Mouse (Mus musculus) gastrocnemius, adult 2 months (tissue): ENCODE data around the gene Stat1. TPM values are rescaled to one million over a fixed set of nuclear protein-coding genes. Genes with fewer than 3 reads are reported as not detected.

Experiments
- DNase-seq: peaks from one replicate; pipeline ENCODE4 v3.0.0; 2022
- H3K27ac ChIP-seq: fragments of 200-600 bp; 2 replicates; pipeline ENCODE4 v1.8.1; 2022; ENCODE audit warnings: mild to moderate bottlenecking
- H3K4me3 ChIP-seq: fragments of 200-600 bp; 2 replicates; pipeline ENCODE4 v1.8.1; 2022; ENCODE audit warnings: mild to moderate bottlenecking, moderate library complexity
- CTCF ChIP-seq: fragments of 200-600 bp; IDR thresholded peaks from 2 replicates; pipeline ENCODE4 v1.8.1; 2022; ENCODE audit warnings: antibody characterized with exemption, mild to moderate bottlenecking, moderate library complexity
- intact Hi-C: fragments of 180-260 bp; cut with DNase I; formaldehyde crosslinking; loops from one replicate; pipeline ENCODE4 v1.15.1; 2025
- total RNA-seq, 2 experiments: library from RNA; stranded (reverse); gene quantifications; 2 replicates each; pipeline ENCODE4 v1.2.3; 2021

The Stat1 gene
- total RNA-seq, 2 experiments from 2014 or later = 9.2 to 16.4 TPM

DNA sequence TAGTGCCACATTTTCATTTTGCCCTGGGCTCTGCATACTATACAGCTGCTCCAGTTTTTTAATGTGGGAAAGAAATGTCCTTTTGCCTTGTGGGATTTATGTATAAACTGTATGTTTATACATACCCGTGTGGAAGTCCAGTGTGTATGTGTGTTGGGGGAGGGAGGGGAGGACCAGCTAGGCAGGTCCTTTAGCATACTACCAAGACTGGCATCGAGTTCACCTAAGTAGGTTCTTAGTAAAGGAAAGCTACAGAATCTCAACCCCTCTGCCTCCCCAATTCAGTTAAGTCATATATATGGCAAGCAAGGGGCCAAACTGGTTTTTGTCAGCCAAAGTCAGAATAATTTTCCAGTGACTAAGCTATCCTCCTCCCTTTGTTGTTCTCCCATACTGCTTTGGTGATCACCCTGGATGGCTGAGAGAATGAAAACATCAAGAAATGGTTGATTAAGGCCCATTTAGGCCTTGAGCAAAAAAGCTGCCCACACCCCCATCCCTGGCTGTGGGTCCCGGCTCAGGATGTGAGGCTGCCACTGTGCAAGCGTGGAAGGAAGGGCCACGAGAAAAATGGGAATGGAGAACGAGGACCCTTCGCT lies 6.1 kb upstream of the Stat1 start:
- Histone ChIP-seq H3K4me3 (peak overlapping the region; percentile 81), H3K27ac (peak overlapping the region; percentile 96)
- DNase-seq = no peak
- no peak for TF ChIP-seq CTCF
- intact Hi-C loops = no loop called here

DNA sequence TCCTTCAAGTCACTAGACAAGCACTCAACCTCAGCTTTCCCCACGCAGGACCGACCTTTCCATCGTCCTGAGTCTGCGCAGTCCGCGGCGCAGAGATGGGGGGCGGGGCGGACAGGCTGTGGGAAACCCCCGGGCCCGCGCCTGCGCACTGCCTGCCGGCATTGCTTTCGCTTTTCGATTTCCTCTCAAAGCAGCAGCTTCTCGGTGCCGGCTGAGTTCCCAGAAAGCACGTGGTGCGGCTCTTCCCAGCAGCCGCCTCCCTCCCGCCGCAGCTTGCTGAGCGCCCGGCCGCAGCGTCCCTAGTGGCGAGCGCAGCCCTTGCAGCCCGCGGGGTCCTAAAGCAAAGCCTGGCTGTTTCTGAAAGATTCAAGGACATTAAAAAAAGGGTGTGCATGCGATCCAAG lies 5.6 kb upstream of the Stat1 start:
- TF ChIP-seq CTCF = no peak
- peak; percentile 99 for DNase-seq
- Histone ChIP-seq H3K4me3 (peak overlapping the region; percentile 81), H3K27ac (peak overlapping the region; percentile 96)
- intact Hi-C loops = no loop called here

DNA sequence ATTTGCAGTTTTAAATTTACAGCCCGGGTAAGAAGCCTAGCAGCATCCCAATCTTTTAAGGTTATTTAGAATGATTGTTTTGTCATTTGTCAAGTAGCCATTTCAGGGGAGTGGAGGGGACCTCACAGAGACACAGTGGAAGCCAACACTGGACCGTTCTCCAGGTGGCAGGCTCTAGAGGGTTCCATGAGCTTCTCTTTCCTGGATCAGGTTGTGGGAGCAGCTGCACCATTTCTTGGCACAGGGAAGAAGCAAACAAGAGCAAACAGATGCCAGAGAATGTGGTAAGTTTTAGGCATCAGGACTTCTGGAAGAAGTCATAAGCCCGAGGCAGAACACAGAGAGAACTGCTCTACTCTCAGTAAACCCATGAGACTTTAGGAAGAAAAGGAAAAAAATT lies 2.8 kb upstream of the Stat1 start:
- H3K4me3 ChIP-seq = no peak overlapping the region
- H3K27ac ChIP-seq = peak overlapping the region; percentile 63
- no peak for TF ChIP-seq CTCF
- intact Hi-C loops = loop anchor here (5.0 kb wide), 1 partner anchor 116 kb away; the partner anchor contains the start of gene Gls
- no peak for DNase-seq

DNA sequence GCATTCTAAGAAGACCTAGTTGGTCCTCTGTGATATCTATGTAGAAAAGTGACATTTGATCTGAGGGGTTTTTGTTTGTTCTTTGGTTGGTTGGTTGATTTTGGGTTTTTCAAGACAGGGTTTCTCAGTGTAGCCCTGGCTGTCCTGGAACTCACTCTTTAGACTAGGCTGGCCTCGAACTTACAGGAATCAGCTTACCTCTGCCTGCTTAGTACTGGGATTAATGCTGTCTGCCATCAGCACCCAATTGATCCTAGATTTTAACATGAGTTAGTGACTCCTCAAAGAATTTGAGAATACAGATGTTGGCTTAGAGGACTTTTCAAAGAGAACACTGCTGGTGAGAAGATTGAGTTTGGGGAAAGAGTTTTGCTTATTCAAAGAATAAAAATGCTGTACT lies 1.5 kb upstream of the Stat1 start:
- Histone ChIP-seq H3K27ac (peak overlapping the region; percentile 63; the same call in 1 of the 2 replicates), H3K4me3 (no peak overlapping the region)
- intact Hi-C loops = loop anchor here (5.0 kb wide), 1 partner anchor 115 kb away; the partner anchor contains the start of gene Gls
- no peak for TF ChIP-seq CTCF
- DNase-seq = no peak

DNA sequence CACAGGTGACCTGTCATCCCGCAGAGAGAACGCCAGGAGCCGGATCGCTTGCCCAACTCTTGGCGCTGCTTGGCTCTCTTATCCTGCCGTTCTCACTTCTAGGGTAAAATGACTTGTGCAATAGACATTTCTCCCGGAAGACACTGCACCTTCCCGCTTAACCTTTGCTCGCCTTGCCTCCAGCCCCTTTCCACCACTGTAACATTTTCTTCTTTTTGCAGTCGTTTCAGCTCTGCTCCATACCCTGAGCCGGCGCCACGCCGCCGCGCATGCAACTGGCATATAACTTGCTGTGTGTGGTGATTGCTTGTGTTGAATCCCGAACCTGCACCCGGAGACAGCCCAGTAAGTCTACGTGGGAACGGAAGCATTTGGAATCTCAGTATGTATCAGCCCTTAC lies 451 bp downstream of the Stat1 start:
- intact Hi-C loops = loop anchor here (5.0 kb wide), 1 partner anchor 113 kb away; the partner anchor contains the start of gene Gls
- TF ChIP-seq CTCF = no peak
- Histone ChIP-seq H3K4me3 (peak overlapping the region; percentile 93), H3K27ac (peak overlapping the region; percentile 95)
- no peak for DNase-seq

DNA sequence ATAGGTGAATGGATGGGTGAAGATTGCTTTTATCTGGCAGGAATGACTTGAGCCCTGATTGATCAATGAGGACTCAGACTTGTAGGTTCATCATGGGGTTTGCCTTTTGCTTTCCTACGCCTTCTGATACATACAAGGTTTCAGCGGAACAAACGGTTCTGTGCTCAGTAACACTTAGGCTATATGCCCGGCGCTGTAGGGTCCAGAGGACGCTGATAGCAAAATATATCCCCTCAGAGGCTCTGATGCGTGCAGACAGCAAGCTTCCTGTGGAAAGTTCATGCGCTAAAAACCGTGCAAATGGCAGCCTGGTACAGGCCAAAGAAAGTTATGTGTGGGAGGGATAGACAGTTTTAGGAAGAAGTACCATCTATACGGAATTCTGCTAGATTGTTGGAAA lies 951 bp downstream of the Stat1 start:
- peak overlapping the region; percentile 95 for H3K27ac ChIP-seq
- intact Hi-C loops = no loop called here
- H3K4me3 ChIP-seq = peak overlapping the region; percentile 93
- DNase-seq = no peak
- TF ChIP-seq CTCF = no peak

DNA sequence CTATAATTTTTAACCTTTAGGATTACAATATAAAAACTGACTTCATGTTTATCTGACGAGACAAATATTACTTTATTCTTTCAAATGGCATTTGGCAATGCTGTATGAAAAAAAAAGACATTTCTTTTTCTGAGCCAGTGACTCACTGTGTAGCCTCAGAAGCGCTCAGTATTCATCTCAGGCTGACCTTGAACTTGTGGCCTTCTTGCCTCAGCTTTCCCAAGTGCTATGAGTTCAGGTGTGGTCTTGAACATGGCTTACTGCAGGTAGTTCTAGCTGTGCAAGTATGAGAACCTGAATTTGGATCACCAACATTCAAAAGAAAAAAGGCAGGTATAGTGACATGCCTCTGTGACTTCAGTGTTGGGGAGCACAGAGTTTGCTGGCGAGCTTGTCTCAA lies 1.8 kb downstream of the Stat1 start:
- Histone ChIP-seq H3K4me3 (no peak overlapping the region), H3K27ac (no peak overlapping the region)
- no peak for DNase-seq
- intact Hi-C loops = no loop called here
- TF ChIP-seq CTCF = no peak

DNA sequence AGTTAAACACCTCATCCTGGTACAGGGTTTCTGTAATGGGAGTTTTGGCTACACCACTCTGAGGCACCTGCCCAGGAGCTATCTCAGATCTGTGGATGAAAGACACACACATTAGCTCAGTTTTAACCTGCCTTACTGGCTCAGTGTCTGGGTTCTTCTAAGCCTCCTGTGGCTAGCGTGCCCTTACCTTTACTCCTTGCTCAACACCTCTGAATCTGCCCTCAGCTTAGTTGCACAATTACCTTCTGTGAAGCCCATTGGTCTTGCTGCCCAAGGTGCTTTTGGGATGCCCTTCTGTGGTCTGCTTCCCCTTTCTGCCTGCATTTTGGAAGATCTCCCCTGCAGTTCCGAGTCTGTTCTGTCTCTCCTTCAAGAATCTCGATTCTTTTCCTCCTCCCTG lies 5.6 kb downstream of the Stat1 start:
- Histone ChIP-seq H3K27ac (no peak overlapping the region), H3K4me3 (no peak overlapping the region)
- no peak for TF ChIP-seq CTCF
- no peak for DNase-seq
- intact Hi-C loops = no loop called here

DNA sequence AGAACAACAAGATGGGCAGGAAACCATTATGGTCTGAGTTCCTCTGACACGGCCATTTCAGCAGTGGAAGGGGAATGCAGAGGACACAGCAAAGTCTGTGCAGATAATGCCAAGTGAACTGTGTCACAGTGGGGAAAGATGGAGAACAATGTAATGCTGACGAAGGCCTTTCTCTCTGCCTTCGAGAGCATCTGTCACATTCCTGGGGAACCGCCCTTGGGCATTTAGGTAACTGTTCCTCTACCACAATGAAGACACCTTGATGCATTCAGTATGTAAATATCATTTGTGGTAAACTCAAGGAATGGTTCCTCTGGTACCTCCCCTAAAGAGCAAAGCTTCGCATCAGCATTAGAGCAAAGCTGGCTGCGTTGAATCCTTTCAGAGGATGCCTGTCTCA lies 8.1 kb downstream of the Stat1 start:
- Histone ChIP-seq H3K4me3 (no peak overlapping the region), H3K27ac (no peak overlapping the region)
- DNase-seq = no peak
- TF ChIP-seq CTCF = no peak
- intact Hi-C loops = no loop called here

DNA sequence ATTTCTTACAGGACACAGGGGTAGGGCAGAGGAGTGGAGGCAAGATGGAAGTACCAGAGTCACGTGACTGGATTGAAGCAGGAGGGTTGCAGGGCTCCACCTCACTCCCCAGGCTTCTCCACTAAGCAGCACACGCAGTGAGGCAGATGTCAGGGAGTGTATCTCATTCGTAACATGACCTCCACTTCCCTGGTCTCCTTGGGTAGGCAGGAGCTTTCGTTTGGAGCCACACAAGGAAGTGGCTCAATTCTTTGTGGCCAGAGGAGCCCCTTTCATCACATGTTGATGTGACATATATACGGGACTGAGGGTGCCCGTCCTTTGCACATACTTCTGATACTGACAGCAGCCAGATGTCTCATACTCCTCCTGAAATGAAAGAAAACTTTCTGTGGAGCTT lies 10.6 kb downstream of the Stat1 start:
- no peak overlapping the region for H3K4me3 ChIP-seq
- intact Hi-C loops = no loop called here
- TF ChIP-seq CTCF = no peak
- H3K27ac ChIP-seq = no peak overlapping the region
- DNase-seq = no peak

DNA sequence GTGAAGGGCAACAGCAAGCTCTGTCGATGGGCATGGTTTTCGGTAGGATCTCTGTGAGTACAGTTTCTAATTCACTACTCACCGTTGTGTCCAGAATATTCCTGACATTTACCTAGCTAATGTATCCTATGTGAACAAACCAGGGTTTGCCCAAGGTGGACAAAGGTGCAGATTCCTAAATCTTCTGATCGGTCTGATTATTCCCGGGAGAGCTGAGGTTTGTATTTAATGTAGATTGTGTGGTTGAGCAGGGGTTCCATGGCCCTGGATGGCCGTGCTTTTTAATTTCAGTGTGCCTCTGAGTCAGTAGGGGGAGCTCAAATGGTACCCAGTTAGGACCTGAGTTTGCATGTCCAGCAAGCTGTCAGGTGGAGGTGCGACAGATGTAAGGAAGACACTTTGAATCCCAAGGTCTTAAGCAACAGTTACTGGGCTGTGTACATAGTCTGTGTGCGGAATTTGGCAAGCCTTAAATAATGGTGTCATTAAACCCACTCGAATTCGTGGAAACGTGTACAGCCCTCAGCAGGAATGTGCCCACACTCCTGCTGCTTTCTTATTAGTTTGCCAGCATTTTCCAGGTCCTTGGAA lies 12.6 kb downstream of the Stat1 start:
- TF ChIP-seq CTCF = peak; percentile 20; the same call in 1 of the 2 replicates
- intact Hi-C loops = no loop called here
- DNase-seq = no peak
- H3K4me3 ChIP-seq = no peak overlapping the region
- no peak overlapping the region for H3K27ac ChIP-seq

DNA sequence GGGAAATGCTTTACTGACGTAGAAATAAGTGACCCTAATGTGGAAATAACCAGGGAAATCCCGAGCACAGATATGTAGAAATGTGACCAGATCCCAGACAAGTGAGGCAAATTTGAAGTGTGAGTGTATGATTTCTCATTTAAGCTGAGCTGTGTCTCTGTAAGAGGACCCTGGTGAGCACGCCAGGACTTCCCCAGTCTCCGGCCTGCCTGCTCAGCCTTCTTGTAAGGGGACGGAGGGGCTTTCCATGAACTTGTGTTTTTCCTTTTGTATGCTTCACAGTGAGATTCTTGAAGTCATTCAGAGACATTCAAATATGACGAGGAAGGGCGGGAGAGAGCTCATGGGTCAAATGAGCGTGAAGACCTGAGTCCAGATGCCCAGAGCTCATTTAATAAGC lies 14.0 kb downstream of the Stat1 start:
- H3K4me3 ChIP-seq = no peak overlapping the region
- intact Hi-C loops = no loop called here
- TF ChIP-seq CTCF = no peak
- no peak for DNase-seq
- no peak overlapping the region for H3K27ac ChIP-seq

DNA sequence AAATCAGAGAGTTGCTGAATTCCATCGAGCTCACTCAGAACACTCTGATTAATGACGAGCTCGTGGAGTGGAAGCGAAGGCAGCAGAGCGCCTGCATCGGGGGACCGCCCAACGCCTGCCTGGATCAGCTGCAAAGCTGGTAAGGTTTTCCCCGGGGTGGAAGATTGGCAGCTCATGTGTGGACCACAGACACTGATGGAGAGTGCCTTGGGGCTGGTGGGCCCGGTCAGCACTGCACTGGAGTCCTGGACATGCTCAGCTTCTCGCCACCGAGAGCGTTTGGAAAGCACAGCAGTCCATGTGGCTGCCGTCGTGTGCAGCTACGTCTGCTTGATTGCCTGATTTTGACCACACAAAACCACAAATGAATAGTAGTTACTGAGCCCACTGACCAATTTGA lies 18.1 kb downstream of the Stat1 start:
- intact Hi-C loops = no loop called here
- no peak overlapping the region for H3K4me3 ChIP-seq
- H3K27ac ChIP-seq = no peak overlapping the region
- no peak for TF ChIP-seq CTCF
- no peak for DNase-seq

DNA sequence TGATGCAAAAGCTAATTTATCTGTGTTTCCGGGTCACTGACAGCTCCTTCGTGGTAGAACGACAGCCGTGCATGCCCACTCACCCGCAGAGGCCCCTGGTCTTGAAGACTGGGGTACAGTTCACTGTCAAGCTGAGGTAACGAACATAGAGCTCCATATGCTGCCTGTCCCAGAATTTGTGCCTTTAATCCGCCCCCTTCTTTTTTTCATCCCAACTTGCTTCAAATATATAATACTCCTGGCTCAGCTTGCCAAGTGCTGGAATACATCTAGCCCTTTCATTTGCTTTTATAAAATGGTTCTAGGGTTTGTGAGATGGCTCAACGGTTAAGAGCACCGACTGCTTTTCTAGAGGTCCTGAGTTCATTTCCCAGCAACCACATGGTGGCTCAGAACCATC lies 21.3 kb downstream of the Stat1 start:
- intact Hi-C loops = no loop called here
- no peak overlapping the region for H3K27ac ChIP-seq
- DNase-seq = no peak
- no peak overlapping the region for H3K4me3 ChIP-seq
- TF ChIP-seq CTCF = no peak
